Mouse (Mus musculus): ENCODE results near the gene Gstm1. TPM values are rescaled to one million over a fixed set of nuclear protein-coding genes. Genes with fewer than 3 reads are reported as not detected.

The Gstm1 gene
- polyA plus RNA-seq, 1 experiment from 2014 or later, result 224 TPM

DNA sequence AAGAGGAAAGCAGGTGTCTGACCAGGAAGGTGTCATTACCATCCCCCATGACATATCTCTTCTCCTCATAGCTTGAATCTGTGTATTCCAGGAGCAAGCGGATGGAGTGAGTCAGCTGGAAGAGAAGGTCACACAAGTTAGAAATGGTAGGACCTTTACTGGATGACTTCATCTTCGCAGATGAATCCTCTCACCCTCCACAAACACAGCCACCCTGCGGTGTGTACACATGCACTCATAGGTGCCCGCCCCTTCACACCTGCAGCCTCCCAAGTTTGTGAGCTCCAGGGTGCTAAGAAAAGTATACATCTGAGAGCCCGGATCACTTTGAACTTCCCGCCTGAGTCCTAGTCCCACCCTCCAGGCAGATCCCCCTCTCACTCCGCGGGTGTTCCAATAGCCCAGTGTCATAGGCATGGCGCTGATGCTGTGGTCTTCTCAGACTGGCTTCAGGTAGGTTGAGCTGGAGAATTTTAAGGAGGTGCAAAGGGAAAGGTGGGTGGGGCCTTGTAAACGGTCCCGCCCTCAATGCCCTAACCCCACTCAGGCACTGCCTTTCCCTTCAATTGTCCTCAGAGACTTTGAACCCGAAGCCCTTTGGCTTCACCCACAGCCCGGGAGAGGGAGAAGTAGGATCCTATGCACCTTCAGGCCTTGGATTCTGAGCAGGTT, 48.9 kb downstream of the Gstm1 start, which contains the start of gene Gstm3:
Gstm3 (minus strand) TSS at position 560 of the 672 bp plus-strand sequence.
- no peak for TF ChIP-seq CTCF (IDR thresholded peaks at IDR 0.05; ENCODE audit: low read depth)
- 62% methylated on average over 13 of the region's 13 CpGs for WGBS
- H3K4me1 ChIP-seq (replicated peaks; ENCODE audit: insufficient read depth, low read length), result no peaks in the 10 kb centered on the region
- H3K4me3 ChIP-seq (replicated peaks; ENCODE audit: low read depth, low read length), result no peak within 1 kb of the TSS
- H3K27me3 ChIP-seq (ENCODE audit: insufficient read depth, low read length), result no peaks in the 10 kb centered on the region
- H3K4me2 ChIP-seq (ENCODE audit: low read length), result no peak within 1 kb of the TSS
- no peak within 1 kb of the TSS for H3K9ac ChIP-seq (ENCODE audit: low read depth, low read length)
- no peaks in the 10 kb centered on the region for H3K9me3 ChIP-seq (replicated peaks; ENCODE audit: low read length)
- no peak; the same call in 1 of the 2 replicates for ATAC-seq (replicated peaks; ENCODE audit: low FRiP score, low read depth)
- no peak for DNase-seq (ENCODE audit: low spot score)
- H3K27ac ChIP-seq, result no peak within 1 kb of the TSS
- H3K36me3 ChIP-seq (ENCODE audit: insufficient read depth, low read length), result no peaks in the 10 kb centered on the region

DNA sequence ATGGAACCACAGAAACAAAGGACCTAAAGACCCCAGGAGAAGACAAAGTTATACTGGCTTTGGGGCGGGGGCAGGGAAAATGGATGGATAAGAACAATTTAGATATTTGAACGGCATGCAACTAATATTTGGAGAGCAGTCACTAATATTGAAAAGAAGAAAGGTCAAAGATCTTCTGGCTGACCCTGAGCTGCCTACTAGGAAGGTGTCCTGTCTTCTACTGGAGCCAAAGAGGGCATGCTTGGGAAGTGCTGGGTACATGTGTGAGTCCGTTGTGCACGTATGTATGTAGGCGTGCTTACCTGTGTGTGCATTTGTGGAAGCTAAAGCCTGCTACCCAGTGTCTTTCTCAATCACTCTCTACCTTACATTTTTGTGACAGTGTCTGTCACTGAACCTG, 51.1 kb downstream of the Gstm1 start:
- Histone ChIP-seq H3K4me1 (replicated peaks; ENCODE audit: insufficient read depth, low read length) (no peaks in the 10 kb centered on the region), H3K27me3 (ENCODE audit: insufficient read depth, low read length) (no peaks in the 10 kb centered on the region), H3K36me3 (ENCODE audit: insufficient read depth, low read length) (no peaks in the 10 kb centered on the region), H3K9ac (ENCODE audit: low read depth, low read length) (no peak overlapping the region), H3K4me2 (ENCODE audit: low read length) (no peak overlapping the region), H3K9me3 (replicated peaks; ENCODE audit: low read length) (no peaks in the 10 kb centered on the region), H3K27ac (no peak overlapping the region), H3K4me3 (replicated peaks; ENCODE audit: low read depth, low read length) (no peak overlapping the region)
- DNase-seq (ENCODE audit: low spot score) (no peak), ATAC-seq (replicated peaks; ENCODE audit: low FRiP score, low read depth) (no peak)
- WGBS, result 95% methylated on average over 5 of the region's 5 CpGs
- no peak for TF ChIP-seq CTCF (IDR thresholded peaks at IDR 0.05; ENCODE audit: low read depth)

DNA sequence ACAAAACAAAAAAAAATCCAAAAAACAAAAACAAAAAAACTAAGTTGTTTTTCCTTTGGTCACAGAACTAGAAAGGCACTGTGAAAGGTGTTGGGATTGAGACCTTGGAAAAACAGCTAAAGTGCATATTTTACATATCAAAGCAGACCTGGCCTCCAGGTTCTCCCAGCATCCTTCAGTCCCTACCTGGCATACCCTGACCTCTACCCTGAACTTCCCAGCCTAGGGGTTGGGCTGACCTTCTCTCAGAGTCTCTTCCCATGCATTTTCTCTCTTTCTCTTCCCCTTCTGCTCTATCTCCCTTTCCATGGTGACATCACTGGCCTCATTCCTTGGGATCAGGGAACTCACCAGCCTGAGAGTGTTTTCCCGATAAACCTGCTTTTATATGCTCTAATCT, 52.2 kb downstream of the Gstm1 start:
- DNase-seq (ENCODE audit: low spot score) (no peak), ATAC-seq (replicated peaks; ENCODE audit: low FRiP score, low read depth) (no peak)
- Histone ChIP-seq H3K27ac (no peak overlapping the region), H3K9me3 (replicated peaks; ENCODE audit: low read length) (no peaks in the 10 kb centered on the region), H3K27me3 (ENCODE audit: insufficient read depth, low read length) (no peaks in the 10 kb centered on the region), H3K36me3 (ENCODE audit: insufficient read depth, low read length) (no peaks in the 10 kb centered on the region), H3K4me1 (replicated peaks; ENCODE audit: insufficient read depth, low read length) (no peaks in the 10 kb centered on the region), H3K4me3 (replicated peaks; ENCODE audit: low read depth, low read length) (no peak overlapping the region), H3K9ac (ENCODE audit: low read depth, low read length) (no peak overlapping the region), H3K4me2 (ENCODE audit: low read length) (no peak overlapping the region)
- whole genome bisulfite sequencing, result 43% methylated on average over 1 of the region's 1 CpGs
- TF ChIP-seq CTCF (IDR thresholded peaks at IDR 0.05; ENCODE audit: low read depth), result no peak

DNA sequence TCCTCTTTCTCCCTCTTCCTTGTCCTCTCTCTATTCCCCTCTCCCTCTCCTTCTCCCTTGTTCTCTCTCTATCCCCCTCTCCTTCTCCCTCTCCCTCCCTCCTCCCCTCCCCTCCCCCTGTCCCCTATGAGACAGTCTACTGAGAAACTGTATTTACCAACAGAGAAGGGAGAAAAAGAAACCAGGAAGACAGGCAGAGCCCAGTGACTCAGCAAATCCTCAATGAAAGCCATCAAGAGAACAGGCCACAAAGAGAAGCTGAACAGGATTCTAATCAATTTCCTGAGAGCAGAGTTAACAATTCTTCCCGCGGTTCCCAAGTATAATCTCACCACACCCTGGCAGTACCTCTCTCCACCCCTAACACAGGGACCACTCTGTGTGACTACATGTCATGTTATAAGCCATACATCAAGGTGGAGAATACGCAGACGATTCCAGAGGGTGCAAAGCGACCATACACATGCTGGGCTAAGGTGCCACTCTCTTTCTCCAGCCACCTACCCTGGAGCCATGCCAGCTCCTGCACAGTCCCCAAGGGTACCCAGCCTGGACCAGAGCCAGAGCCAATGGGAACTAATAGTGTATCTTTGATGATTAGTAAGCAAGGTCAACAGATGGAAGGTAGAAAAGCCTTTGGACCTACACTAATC, 53.0 kb downstream of the Gstm1 start:
- DNase-seq (ENCODE audit: low spot score) (no peak), ATAC-seq (replicated peaks; ENCODE audit: low FRiP score, low read depth) (no peak)
- Histone ChIP-seq H3K27me3 (ENCODE audit: insufficient read depth, low read length) (no peaks in the 10 kb centered on the region), H3K9ac (ENCODE audit: low read depth, low read length) (no peak overlapping the region), H3K4me3 (replicated peaks; ENCODE audit: low read depth, low read length) (no peak overlapping the region), H3K9me3 (replicated peaks; ENCODE audit: low read length) (no peaks in the 10 kb centered on the region), H3K4me1 (replicated peaks; ENCODE audit: insufficient read depth, low read length) (no peaks in the 10 kb centered on the region), H3K4me2 (ENCODE audit: low read length) (no peak overlapping the region), H3K27ac (no peak overlapping the region; the same call in 1 of the 2 replicates), H3K36me3 (ENCODE audit: insufficient read depth, low read length) (no peaks in the 10 kb centered on the region)
- 70% methylated on average over 5 of the region's 5 CpGs for WGBS
- no peak for TF ChIP-seq CTCF (IDR thresholded peaks at IDR 0.05; ENCODE audit: low read depth)

DNA sequence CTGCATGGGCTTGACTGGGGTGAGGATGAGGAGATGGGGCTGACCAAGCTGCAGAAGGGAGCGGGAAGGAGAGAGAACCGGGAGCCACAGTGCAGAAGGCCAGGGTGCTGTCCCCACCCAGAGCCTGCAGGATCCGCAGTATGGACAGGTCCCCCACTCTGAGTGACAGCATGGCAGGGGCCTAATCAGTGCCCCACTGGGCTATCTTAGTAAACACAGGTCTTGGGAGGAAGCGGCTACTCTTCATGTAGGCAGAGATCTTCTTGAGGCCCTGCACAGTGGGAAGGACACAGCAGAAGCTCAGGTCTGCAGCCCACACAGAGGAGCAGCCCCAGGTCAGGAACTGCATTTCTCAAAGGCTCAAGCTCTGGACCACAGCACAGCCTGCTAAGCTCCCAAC, 53.7 kb downstream of the Gstm1 start:
- no peak overlapping the region for H3K9ac ChIP-seq (ENCODE audit: low read depth, low read length)
- no peaks in the 10 kb centered on the region for H3K36me3 ChIP-seq (ENCODE audit: insufficient read depth, low read length)
- H3K9me3 ChIP-seq (replicated peaks; ENCODE audit: low read length), result no peaks in the 10 kb centered on the region
- no peak for TF ChIP-seq CTCF (IDR thresholded peaks at IDR 0.05; ENCODE audit: low read depth)
- H3K4me2 ChIP-seq (ENCODE audit: low read length), result no peak overlapping the region
- no peaks in the 10 kb centered on the region for H3K27me3 ChIP-seq (ENCODE audit: insufficient read depth, low read length)
- ATAC-seq (replicated peaks; ENCODE audit: low FRiP score, low read depth) (no peak), DNase-seq (ENCODE audit: low spot score) (no peak)
- 89% methylated on average over 4 of the region's 4 CpGs for WGBS
- no peak overlapping the region for H3K27ac ChIP-seq
- no peak overlapping the region for H3K4me3 ChIP-seq (replicated peaks; ENCODE audit: low read depth, low read length)
- no peaks in the 10 kb centered on the region for H3K4me1 ChIP-seq (replicated peaks; ENCODE audit: insufficient read depth, low read length)

Other genes starting within 250 kb of the Gstm1 start
- 0.13 TPM in 1 of 2 replicates, not detected in the other for gene Eps8l3, start 140.7 kb downstream of the Gstm1 start, polyA plus RNA-seq (2015; fragmentation: Nextera tagmentation; extraction: Ambion mirVana)
- gene Gstm5, start 122.2 kb downstream of the Gstm1 start, polyA plus RNA-seq (2015; fragmentation: Nextera tagmentation; extraction: Ambion mirVana), result 246 and 258 TPM in 2 replicates
- gene Gstm7, start 86.2 kb downstream of the Gstm1 start, polyA plus RNA-seq (2015; fragmentation: Nextera tagmentation; extraction: Ambion mirVana), result 17.7 and 18.3 TPM in 2 replicates
- gene Gstm6, start 74.2 kb downstream of the Gstm1 start, polyA plus RNA-seq (2015; fragmentation: Nextera tagmentation; extraction: Ambion mirVana), result 8.5 and 8.8 TPM in 2 replicates
- 0.14 and 0.17 TPM in 2 replicates for gene Gstm3, start 48.7 kb downstream of the Gstm1 start, polyA plus RNA-seq (2015; fragmentation: Nextera tagmentation; extraction: Ambion mirVana)
- gene Gstm2, start 31.5 kb downstream of the Gstm1 start, polyA plus RNA-seq (2015; fragmentation: Nextera tagmentation; extraction: Ambion mirVana), result 148 and 155 TPM in 2 replicates
- 21.8 and 22.1 TPM in 2 replicates for gene Gstm4, start 26.9 kb upstream of the Gstm1 start, polyA plus RNA-seq (2015; fragmentation: Nextera tagmentation; extraction: Ambion mirVana)
- gene Ampd2, start 68.7 kb upstream of the Gstm1 start, polyA plus RNA-seq (2015; fragmentation: Nextera tagmentation; extraction: Ambion mirVana), result 35.8 and 38.2 TPM in 2 replicates
- 1.0 and 1.2 TPM in 2 replicates for gene Gnat2, start 74.8 kb upstream of the Gstm1 start, polyA plus RNA-seq (2015; fragmentation: Nextera tagmentation; extraction: Ambion mirVana)
- 134 and 147 TPM in 2 replicates for gene Gnai3, start 128.2 kb upstream of the Gstm1 start, polyA plus RNA-seq (2015; fragmentation: Nextera tagmentation; extraction: Ambion mirVana)
- not detected in 2 replicates for gene Gpr61, start 136.9 kb upstream of the Gstm1 start, polyA plus RNA-seq (2015; fragmentation: Nextera tagmentation; extraction: Ambion mirVana)
- 4.2 and 5.4 TPM in 2 replicates for gene Amigo1, start 168.4 kb upstream of the Gstm1 start, polyA plus RNA-seq (2015; fragmentation: Nextera tagmentation; extraction: Ambion mirVana)
- gene Cyb561d1, start 183.2 kb upstream of the Gstm1 start, polyA plus RNA-seq (2015; fragmentation: Nextera tagmentation; extraction: Ambion mirVana), result 3.1 and 3.4 TPM in 2 replicates
- 10.9 and 11.0 TPM in 2 replicates for gene Atxn7l2, start 193.0 kb upstream of the Gstm1 start, polyA plus RNA-seq (2015; fragmentation: Nextera tagmentation; extraction: Ambion mirVana)
- gene Sypl2, start 208.7 kb upstream of the Gstm1 start, polyA plus RNA-seq (2015; fragmentation: Nextera tagmentation; extraction: Ambion mirVana), result 3.5 and 3.6 TPM in 2 replicates
- gene Psma5, start 239.0 kb upstream of the Gstm1 start, polyA plus RNA-seq (2015; fragmentation: Nextera tagmentation; extraction: Ambion mirVana), result 254 and 255 TPM in 2 replicates

All from kidney, postnatal 0 days (tissue).